Mouse (Mus musculus): ENCODE results near the gene Foxl2. TPM values are rescaled to one million over a fixed set of nuclear protein-coding genes. Genes with fewer than 3 reads are reported as not detected.

The Foxl2 gene
- polyA plus RNA-seq, 1 experiment from 2014 or later: not detected

DNA sequence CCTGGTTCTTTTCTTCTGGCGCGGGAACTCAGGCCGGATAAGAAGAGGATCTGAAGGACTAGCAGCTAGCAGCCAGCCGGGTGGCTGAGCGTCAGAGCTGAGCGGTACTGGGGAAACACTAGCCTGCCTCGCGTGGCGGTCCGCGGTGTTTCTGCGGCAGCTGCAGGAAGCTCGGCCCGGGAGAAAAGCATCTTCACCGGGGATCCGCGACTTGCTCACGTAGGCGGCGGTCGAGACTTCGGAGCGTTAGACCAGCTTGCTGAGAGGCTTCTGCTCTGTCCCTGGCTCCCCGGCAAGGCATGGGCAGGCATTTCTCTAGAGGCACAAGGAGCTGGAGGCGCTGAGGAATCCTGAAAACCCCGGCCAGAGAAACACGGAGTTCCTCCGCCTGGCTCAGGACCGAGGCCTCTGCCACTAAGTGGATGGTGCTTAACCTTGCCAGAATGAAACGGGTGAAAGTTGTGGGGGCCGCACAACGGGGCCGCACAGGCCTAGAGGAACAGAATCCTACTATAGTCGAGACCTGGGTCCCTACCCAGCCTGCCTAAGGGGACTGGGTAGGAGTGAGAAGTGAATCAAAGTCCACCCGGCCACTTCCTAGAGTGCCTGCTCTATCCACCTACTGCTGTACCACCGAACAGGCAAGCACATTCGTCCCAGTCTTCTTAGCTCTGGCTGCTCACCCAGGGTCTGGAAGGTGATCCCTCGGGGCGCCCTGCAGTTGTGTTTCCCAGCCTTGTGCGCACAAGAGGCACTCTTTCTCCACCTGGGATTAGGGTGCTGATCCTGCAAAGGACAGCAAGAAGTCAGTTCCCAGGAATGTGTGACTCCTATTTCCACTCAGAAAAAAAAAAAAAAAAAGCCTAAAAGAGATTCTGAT lies 2.7 kb upstream of the Foxl2 start:
- ATAC-seq (replicated peaks; ENCODE audit: low FRiP score, low TSS enrichment, low read depth) (no peak), DNase-seq (ENCODE audit: low spot score) (peak; percentile 69)
- Histone ChIP-seq H3K4me2 (ENCODE audit: low read length) (no peak overlapping the region; the same call in 1 of the 2 replicates), H3K9me3 (ENCODE audit: control insufficient read depth, low read length) (no peaks in the 10 kb centered on the region), H3K27me3 (replicated peaks; ENCODE audit: control insufficient read depth, insufficient read depth, low read length) (peaks cover 81% of the 10 kb centered on the region), H3K9ac (ENCODE audit: low read length) (no peak overlapping the region), H3K4me3 (ENCODE audit: low read depth, low read length) (peak overlapping the region; percentile 3; the same call in 1 of the 2 replicates), H3K4me1 (replicated peaks; ENCODE audit: control insufficient read depth, insufficient read depth, low read length) (peaks cover 19% of the 10 kb centered on the region), H3K27ac (ENCODE audit: low read depth) (no peak overlapping the region), H3K36me3 (ENCODE audit: control insufficient read depth, insufficient read depth, low read length) (no peaks in the 10 kb centered on the region)
- WGBS: under 1% methylated on average over 40 of the region's 40 CpGs

DNA sequence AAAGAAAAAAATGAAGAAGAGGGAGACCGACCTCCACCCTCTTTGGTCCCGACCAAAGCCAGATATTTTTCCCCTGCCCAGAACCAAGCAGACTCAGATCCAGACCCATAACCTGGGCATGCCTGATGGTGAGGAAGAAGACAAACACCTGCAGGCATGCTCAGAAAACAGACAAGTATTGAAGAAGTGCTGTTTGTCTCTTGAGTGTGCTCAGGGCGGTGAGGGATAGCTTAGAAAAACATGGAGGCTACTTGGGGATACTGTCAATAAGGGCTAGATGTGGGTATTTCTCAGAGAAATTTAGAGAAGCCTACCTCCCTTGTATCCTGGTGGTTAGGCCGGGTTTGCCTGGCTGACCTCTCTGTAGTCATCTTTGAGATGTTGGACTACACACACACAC lies 1.8 kb upstream of the Foxl2 start:
- H3K9me3 ChIP-seq (ENCODE audit: control insufficient read depth, low read length): no peaks in the 10 kb centered on the region
- H3K4me1 ChIP-seq (replicated peaks; ENCODE audit: control insufficient read depth, insufficient read depth, low read length): peaks cover 19% of the 10 kb centered on the region
- peaks cover 90% of the 10 kb centered on the region for H3K27me3 ChIP-seq (replicated peaks; ENCODE audit: control insufficient read depth, insufficient read depth, low read length)
- H3K4me3 ChIP-seq (ENCODE audit: low read depth, low read length): no peak overlapping the region
- H3K27ac ChIP-seq (ENCODE audit: low read depth): no peak overlapping the region
- ATAC-seq (replicated peaks; ENCODE audit: low FRiP score, low TSS enrichment, low read depth) (no peak), DNase-seq (ENCODE audit: low spot score) (no peak)
- H3K4me2 ChIP-seq (ENCODE audit: low read length): no peak overlapping the region
- no peak overlapping the region for H3K9ac ChIP-seq (ENCODE audit: low read length)
- WGBS: 4% methylated on average over 4 of the region's 4 CpGs
- H3K36me3 ChIP-seq (ENCODE audit: control insufficient read depth, insufficient read depth, low read length): no peaks in the 10 kb centered on the region

DNA sequence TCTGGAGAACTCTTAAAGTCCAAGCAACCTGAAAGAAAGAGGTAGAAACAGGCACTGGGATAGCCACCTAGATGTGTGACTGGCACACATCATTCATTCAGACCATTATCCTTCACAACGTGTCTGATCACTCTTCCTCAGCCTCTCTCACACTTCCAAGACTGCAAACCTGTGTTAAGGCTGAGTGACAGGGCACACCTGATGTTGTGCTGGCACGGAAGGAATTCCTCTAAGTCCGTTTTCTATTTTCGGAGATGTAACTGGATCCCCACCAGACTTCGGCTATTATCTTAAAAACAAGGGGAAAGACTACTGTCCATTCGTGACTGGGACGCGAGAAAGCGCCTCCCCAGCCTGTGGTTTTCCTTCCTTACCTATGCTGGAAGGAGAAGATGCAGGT lies 1.3 kb upstream of the Foxl2 start:
- no peak for ATAC-seq (replicated peaks; ENCODE audit: low FRiP score, low TSS enrichment, low read depth)
- H3K36me3 ChIP-seq (ENCODE audit: control insufficient read depth, insufficient read depth, low read length): no peaks in the 10 kb centered on the region
- peaks cover 19% of the 10 kb centered on the region for H3K4me1 ChIP-seq (replicated peaks; ENCODE audit: control insufficient read depth, insufficient read depth, low read length)
- H3K4me2 ChIP-seq (ENCODE audit: low read length): no peak overlapping the region
- DNase-seq (ENCODE audit: low spot score): peak; percentile 61
- no peak overlapping the region for H3K4me3 ChIP-seq (ENCODE audit: low read depth, low read length)
- no peaks in the 10 kb centered on the region for H3K9me3 ChIP-seq (ENCODE audit: control insufficient read depth, low read length)
- H3K9ac ChIP-seq (ENCODE audit: low read length): no peak overlapping the region
- H3K27ac ChIP-seq (ENCODE audit: low read depth): no peak overlapping the region
- 5% methylated on average over 9 of the region's 9 CpGs for WGBS
- peaks cover 91% of the 10 kb centered on the region for H3K27me3 ChIP-seq (replicated peaks; ENCODE audit: control insufficient read depth, insufficient read depth, low read length)

- H3K9ac ChIP-seq (ENCODE audit: low read length): no peak overlapping the region
- peaks cover 19% of the 10 kb centered on the region for H3K4me1 ChIP-seq (replicated peaks; ENCODE audit: control insufficient read depth, insufficient read depth, low read length)
- peak overlapping the region; percentile 64 for H3K4me2 ChIP-seq (ENCODE audit: low read length)
- H3K36me3 ChIP-seq (ENCODE audit: control insufficient read depth, insufficient read depth, low read length): no peaks in the 10 kb centered on the region
- no peaks in the 10 kb centered on the region for H3K9me3 ChIP-seq (ENCODE audit: control insufficient read depth, low read length)
- no peak for DNase-seq (ENCODE audit: low spot score)
- peak overlapping the region; percentile 36 for H3K4me3 ChIP-seq (ENCODE audit: low read depth, low read length)
- 2% methylated on average over 33 of the region's 33 CpGs for WGBS
- no peak overlapping the region for H3K27ac ChIP-seq (ENCODE audit: low read depth)
- no peak for ATAC-seq (replicated peaks; ENCODE audit: low FRiP score, low TSS enrichment, low read depth)
- peaks cover 96% of the 10 kb centered on the region for H3K27me3 ChIP-seq (replicated peaks; ENCODE audit: control insufficient read depth, insufficient read depth, low read length)
Observed at GRCm38 (mm10) chr9:98954391-98955102, 541 bp upstream of the Foxl2 start.

DNA sequence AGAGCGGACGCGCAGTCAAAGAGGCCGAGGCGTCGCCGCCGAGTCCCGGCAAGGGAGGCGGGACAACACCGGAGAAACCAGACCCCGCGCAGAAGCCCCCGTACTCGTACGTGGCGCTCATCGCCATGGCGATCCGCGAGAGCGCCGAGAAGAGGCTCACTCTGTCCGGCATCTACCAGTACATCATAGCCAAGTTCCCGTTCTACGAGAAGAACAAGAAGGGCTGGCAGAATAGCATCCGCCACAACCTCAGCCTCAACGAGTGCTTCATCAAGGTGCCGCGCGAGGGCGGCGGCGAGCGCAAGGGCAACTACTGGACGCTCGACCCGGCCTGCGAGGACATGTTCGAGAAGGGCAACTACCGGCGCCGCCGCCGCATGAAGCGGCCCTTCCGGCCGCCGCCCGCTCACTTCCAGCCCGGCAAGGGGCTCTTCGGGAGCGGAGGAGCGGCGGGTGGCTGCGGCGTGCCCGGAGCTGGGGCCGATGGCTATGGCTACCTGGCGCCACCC lies 682 bp downstream of the Foxl2 start:
- DNase-seq (ENCODE audit: low spot score) (peak; percentile 75), ATAC-seq (replicated peaks; ENCODE audit: low FRiP score, low TSS enrichment, low read depth) (no peak)
- under 1% methylated on average over 49 of the region's 60 CpGs for WGBS
- H3K4me2 ChIP-seq (ENCODE audit: low read length): peak overlapping the region; percentile 64
- no peaks in the 10 kb centered on the region for H3K36me3 ChIP-seq (ENCODE audit: control insufficient read depth, insufficient read depth, low read length)
- no peaks in the 10 kb centered on the region for H3K9me3 ChIP-seq (ENCODE audit: control insufficient read depth, low read length)
- H3K4me1 ChIP-seq (replicated peaks; ENCODE audit: control insufficient read depth, insufficient read depth, low read length): peaks cover 19% of the 10 kb centered on the region
- H3K9ac ChIP-seq (ENCODE audit: low read length): no peak overlapping the region
- peaks cover 99% of the 10 kb centered on the region for H3K27me3 ChIP-seq (replicated peaks; ENCODE audit: control insufficient read depth, insufficient read depth, low read length)
- H3K4me3 ChIP-seq (ENCODE audit: low read depth, low read length): peak overlapping the region; percentile 36
- no peak overlapping the region for H3K27ac ChIP-seq (ENCODE audit: low read depth)

DNA sequence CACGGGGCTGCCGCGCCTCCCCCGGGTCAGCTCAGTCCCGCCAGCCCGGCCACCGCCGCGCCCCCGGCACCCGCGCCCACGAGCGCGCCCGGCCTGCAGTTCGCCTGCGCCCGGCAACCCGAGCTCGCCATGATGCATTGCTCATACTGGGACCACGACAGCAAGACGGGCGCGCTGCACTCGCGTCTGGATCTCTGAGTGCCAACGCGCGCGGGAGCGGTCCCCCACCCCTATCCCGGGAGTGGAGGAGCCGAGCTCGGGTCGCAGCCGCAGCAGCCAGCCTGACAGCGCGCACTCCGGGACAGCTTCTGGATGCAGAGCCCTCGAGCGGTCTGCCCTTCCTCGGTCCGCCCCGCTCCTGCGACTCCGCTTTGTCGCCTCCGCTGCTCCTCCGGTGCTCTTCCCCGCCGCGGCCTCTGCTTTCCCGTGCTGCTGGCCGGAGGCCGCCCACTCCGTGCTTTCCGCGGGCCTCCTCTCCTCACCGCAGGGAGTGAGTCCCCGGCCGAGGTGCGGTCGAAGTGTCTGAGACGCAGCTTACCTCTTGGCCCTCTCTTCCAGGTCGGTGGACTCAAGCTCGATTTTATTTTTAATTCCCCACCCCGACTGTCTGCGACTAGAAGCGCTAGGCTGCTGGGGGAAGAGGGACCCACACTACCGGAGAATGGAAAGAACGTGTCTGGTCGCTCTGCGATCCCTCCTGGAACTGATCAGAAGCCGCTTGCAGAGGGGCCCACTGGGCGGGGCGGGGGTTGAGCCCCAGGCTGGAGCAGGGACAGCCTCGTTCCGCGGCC lies 1.7 kb downstream of the Foxl2 start:
- Histone ChIP-seq H3K9me3 (ENCODE audit: control insufficient read depth, low read length) (no peaks in the 10 kb centered on the region), H3K27ac (ENCODE audit: low read depth) (no peak overlapping the region), H3K9ac (ENCODE audit: low read length) (no peak overlapping the region), H3K4me2 (ENCODE audit: low read length) (peak overlapping the region; percentile 64), H3K4me1 (replicated peaks; ENCODE audit: control insufficient read depth, insufficient read depth, low read length) (peaks cover 19% of the 10 kb centered on the region), H3K27me3 (replicated peaks; ENCODE audit: control insufficient read depth, insufficient read depth, low read length) (peaks cover 99% of the 10 kb centered on the region), H3K36me3 (ENCODE audit: control insufficient read depth, insufficient read depth, low read length) (no peaks in the 10 kb centered on the region), H3K4me3 (ENCODE audit: low read depth, low read length) (peak overlapping the region; percentile 36)
- peak; percentile 84 for DNase-seq (ENCODE audit: low spot score)
- ATAC-seq (replicated peaks; ENCODE audit: low FRiP score, low TSS enrichment, low read depth): no peak
- under 1% methylated on average over 79 of the region's 80 CpGs for WGBS

DNA sequence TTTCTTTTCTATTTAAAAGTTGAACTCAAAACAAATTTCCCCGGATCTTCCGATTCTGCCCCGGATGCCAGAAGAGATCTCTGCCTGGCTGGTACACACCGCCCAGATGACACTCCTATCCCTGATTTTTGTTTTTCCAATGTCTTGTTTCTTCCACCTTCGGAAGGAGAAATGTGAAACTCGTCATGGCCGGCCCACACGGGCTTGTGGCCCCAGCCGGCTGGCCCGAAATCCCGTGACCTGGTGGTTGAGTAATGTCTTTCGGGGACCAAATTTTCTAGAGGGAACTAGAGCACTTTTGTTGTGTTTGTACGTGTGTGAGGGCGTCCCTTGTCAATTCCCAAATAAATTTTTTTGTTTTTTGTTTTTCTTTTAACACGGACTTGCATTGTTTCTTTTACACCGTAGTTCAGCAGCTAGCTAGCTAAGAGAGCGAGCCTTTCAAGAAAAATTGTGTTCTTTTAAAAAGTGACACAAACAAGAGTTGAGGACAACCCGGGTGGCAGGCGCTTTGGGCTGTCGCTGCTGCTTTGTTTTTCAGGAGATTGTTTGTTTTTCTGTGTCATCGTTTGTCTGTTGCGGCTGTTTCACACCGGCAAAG lies 2.8 kb downstream of the Foxl2 start:
- WGBS: 1% methylated on average over 23 of the region's 23 CpGs
- H3K4me3 ChIP-seq (ENCODE audit: low read depth, low read length): no peak overlapping the region
- DNase-seq (ENCODE audit: low spot score): peak; percentile 80

DNA sequence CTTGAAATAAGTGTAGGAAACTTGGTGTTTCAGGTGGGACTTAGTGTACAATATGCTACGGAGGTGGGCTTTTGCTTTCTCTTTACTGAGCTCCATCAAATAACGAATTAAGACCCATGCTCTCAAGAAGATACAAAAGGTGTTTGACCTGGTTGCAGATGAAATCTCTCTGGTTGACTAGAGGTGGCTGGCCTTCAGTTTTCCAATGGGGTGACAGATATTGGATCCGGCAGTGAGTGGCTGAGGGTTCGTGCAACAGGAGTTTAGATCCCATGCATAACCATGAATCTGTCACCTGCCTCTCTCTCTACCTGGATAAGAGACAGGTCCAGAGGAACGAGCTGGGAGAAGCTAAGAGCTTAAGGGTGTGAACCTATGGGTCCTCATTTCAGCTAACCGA lies 3.5 kb downstream of the Foxl2 start:
- Histone ChIP-seq H3K4me3 (ENCODE audit: low read depth, low read length) (no peak overlapping the region), H3K27me3 (replicated peaks; ENCODE audit: control insufficient read depth, insufficient read depth, low read length) (peaks cover 99% of the 10 kb centered on the region), H3K27ac (ENCODE audit: low read depth) (no peak overlapping the region), H3K9me3 (ENCODE audit: control insufficient read depth, low read length) (no peaks in the 10 kb centered on the region), H3K4me1 (replicated peaks; ENCODE audit: control insufficient read depth, insufficient read depth, low read length) (peaks cover 19% of the 10 kb centered on the region), H3K4me2 (ENCODE audit: low read length) (no peak overlapping the region), H3K9ac (ENCODE audit: low read length) (no peak overlapping the region), H3K36me3 (ENCODE audit: control insufficient read depth, insufficient read depth, low read length) (no peaks in the 10 kb centered on the region)
- WGBS: 7% methylated on average over 6 of the region's 6 CpGs
- DNase-seq (ENCODE audit: low spot score): peak; percentile 66
- ATAC-seq (replicated peaks; ENCODE audit: low FRiP score, low TSS enrichment, low read depth): no peak

More for the DNA sequence above, 2.8 kb downstream of the Foxl2 start:
- Histone ChIP-seq H3K27ac (ENCODE audit: low read depth) (no peak overlapping the region), H3K27me3 (replicated peaks; ENCODE audit: control insufficient read depth, insufficient read depth, low read length) (peaks cover 99% of the 10 kb centered on the region), H3K36me3 (ENCODE audit: control insufficient read depth, insufficient read depth, low read length) (no peaks in the 10 kb centered on the region), H3K9me3 (ENCODE audit: control insufficient read depth, low read length) (no peaks in the 10 kb centered on the region), H3K4me2 (ENCODE audit: low read length) (no peak overlapping the region), H3K9ac (ENCODE audit: low read length) (no peak overlapping the region), H3K4me1 (replicated peaks; ENCODE audit: control insufficient read depth, insufficient read depth, low read length) (peaks cover 19% of the 10 kb centered on the region)
- no peak for ATAC-seq (replicated peaks; ENCODE audit: low FRiP score, low TSS enrichment, low read depth)
